Mouse (Mus musculus) brain, embryonic 14.5 days (tissue): ENCODE data around the gene Hist1h2ab.
"Not testable (repeated sequence)": the region's sequence is repeated elsewhere in the genome, so short reads cannot be mapped to it uniquely, and the experiment has no call there.

Experiments
- CTCF ChIP-seq: fragments of 200-500 bp; IDR thresholded peaks from 2 replicates; pipeline ENCODE4 v1.5.1; 2012; ENCODE audit warnings: inconsistent platforms, mild to moderate bottlenecking, moderate library complexity, borderline replicate concordance; ENCODE audit not compliant: insufficient read depth, insufficient read length; ENCODE audit errors: extremely low read depth
- POLR2A ChIP-seq: fragments of 200-500 bp; IDR thresholded peaks from 2 replicates; pipeline ENCODE4 v1.6.1; 2012; ENCODE audit warnings: mild to moderate bottlenecking, inconsistent platforms, borderline replicate concordance; ENCODE audit not compliant: poor library complexity, insufficient read depth, insufficient read length, severe bottlenecking; ENCODE audit errors: extremely low read depth

- TF ChIP-seq CTCF = not testable (repeated sequence)
- peak; percentile 11; the same call in 1 of the 2 replicates for TF ChIP-seq POLR2A
Measured at GRCm38 (mm10) chr13:23750839-23751477, at the start of gene Hist1h2ab.
